Mouse (Mus musculus) mesoderm, embryonic 11.5 days (tissue): ENCODE data around the gene Fam171b.

ENCODE experiments used
- DNase-seq: peaks from one replicate; pipeline ENCODE4 v3.0.0-alpha.2; 2012; ENCODE audit warnings: low read depth, low spot score

The Fam171b gene

DNA sequence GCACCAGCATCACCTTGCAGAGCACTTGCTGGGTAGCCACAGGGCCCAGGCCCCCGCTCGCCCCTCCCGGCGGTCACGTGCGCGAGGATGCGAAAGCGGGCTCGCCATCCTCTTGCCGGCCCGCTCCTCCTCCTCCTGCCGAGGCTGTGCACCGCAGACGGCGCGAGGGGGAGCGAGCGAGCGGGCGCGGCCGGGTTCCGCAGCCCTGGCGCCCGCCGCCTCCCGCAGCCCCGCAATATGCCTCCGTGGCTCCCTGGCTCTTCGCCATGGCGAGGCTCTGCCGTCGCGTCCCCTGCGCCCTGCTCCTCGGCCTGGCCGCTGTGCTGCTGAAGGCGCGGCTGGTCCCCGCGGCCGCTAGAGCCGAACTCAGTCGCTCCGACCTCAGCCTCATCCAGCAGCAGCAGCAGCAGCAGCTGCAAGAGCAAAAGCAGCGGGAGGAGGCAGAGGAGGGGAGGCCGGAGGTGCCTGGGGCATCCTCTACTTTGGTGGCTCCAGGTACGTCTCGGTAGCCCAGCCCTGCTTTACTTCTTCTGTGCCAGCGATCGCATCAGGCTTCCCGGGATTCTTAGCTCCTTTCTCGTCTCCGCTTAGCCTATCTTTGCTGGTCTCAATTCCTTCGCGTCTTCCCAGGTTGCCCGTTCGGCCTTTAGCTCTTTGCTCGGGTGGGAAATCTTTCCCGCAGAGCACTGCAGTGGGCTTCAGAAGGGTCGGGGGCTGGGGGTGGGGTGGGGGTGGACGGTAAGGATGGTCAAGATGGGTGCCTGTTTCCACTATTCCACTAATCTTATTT lies at the start of gene Fam171b:
Fam171b (plus strand) TSS at position 154 of the 790 bp plus-strand sequence.
- peak; percentile 81 for DNase-seq

DNA sequence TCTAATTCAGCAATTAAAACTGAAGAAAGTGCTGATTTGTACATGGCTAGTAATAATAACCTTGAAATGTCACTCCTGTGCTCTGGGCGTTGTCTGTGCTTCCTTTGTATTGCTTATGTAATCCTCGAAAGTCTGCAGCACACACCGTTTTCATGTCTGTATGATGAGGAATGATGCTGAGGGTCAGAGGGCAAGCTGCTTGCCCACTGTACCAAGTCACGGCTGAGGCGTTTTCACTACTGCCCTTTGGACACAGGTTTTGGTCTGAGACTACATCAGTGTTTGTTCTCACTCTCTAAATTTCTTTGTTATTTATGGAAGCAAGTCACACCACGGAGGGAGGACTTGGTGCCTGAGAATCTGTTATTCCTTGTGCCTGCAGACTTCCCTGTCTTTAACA lies 46.4 kb upstream of the Fam171b start:
- DNase-seq: no peak

DNA sequence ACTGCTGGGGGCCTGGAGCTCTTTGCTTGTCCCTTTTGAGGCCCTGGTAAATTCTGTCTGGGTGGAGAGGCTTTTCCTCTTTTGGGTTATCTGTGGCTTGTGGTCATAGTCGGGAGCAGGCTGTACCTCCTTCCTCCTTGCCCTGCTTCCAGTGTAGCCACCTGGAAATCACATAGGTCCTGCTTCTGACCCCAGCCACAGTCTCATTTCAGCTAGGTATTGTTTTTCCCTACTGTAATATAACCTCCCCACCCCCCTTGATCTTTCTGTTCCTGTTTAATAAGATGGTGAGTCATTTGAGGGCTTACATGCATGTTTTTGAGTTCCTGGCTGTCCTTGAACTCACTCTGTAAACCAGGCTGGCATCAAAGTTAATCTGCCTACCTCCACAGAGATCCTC lies 45.6 kb upstream of the Fam171b start:
- no peak for DNase-seq

DNA sequence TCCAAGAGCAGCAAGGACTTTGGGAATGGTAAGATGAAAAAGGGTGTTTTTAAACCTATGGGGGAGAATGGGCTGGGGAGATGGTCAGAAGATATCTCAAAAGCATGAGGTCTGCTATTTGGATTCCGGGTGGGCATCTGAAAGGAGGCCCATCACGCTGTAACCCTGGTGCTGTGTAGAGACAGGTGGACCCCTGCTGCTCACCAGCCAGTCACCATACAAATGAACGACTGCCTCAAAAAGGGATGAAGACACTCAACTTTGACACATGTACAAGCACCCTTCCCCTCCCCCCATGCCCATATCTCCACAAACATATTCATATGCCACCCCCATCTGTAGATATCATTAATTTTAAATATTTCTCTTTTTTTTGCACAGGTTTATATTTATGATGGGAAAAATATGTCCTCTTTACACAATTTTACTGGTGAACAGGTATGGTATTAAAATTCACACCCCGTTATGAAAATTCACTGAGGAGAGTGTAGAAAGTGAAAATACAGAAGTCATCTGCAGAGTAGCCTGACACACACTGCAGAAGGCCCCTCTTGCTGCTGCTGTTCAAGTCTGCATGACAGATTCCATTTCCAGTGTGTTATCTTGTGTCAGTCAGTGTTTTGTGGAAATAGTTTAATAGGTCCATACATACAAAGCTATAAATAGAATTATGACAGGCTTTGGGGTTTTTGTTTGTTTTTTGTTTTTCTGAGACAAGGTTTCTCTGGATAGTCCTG lies 44.0 kb upstream of the Fam171b start:
- no peak for DNase-seq

DNA sequence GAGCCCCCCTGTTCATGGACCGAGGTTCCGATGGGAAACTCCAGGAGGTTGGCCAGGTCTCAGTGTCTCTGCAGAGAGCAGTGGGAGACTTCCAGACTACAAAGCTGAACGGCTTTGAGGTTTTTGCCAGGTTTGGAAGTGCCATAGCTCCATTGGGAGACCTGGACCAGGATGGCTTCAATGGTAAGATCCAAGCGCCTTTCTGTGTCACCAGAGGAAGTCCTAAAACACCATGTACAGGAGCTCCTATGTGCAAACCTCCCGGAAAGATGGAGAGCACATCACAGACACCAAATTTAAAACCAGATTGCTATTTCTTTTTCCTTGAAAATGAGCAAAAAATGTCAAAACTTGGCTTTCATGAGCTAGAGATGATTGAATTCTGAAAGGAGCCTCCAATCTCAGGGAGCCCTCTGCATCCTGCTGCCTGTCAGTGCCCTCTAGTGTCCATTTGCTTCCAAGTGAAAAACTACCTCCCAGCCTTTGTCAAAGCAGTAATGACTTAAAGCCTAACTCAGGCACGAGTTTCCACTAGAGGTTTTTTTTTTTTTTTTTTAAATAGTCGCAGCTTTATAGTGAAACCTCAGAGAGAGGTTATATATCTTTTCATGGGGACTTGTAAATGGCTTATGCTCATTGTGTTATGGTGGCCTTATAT lies 41.2 kb upstream of the Fam171b start:
- DNase-seq: peak; percentile 63

DNA sequence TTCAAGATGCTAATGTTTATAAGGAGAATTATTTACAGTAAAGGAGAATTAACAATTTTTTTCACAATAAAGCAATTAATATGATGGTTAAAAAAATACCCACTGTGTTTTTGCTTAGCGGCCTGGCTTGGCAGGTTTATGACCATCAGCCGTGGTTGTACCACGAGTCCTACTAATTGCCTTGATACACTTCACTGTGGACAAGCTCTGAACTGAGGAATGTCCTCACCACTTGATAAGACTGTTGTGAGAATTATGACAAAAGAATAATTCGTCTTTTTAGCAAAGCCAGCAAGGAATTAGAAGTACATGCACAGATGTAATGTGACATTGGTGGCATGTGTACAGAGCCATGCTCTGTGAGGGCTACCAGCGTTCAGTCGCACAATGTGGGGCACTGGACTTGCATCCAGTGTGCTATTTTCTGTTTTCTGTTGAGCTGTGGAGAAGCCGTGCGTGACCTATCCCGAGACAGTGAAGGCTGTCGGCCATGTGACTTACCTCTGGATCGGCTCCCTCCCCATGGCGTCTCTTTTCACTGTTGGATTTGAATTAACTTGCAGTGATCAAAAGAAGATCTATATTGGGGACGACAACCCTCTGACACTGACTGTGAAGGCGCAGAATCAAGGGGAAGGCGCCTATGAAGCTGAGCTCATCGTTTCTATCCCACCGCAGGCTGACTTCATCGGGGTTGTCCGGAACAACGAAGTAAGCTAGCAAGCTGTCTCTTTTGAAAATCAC lies 20.9 kb upstream of the Fam171b start:
- no peak for DNase-seq

DNA sequence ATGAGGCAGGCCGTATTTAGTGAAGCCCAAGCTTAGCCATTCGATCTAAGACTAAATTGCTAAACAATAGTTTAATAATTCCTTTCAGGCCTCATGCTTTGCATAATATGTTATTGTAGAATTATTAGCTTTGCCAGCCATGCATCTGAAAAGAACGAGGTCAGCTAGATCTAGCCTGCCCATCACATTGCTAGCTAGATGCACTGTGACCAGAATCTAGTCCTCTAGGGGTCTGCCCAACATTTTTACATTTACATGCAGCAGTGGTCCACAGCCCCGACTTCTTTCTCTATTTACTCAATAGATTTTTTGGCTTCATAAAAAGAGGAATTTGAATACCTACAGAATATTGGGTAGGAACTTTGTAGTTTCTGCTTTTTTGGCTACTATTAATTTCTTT lies 20.3 kb upstream of the Fam171b start:
- no peak for DNase-seq

DNA sequence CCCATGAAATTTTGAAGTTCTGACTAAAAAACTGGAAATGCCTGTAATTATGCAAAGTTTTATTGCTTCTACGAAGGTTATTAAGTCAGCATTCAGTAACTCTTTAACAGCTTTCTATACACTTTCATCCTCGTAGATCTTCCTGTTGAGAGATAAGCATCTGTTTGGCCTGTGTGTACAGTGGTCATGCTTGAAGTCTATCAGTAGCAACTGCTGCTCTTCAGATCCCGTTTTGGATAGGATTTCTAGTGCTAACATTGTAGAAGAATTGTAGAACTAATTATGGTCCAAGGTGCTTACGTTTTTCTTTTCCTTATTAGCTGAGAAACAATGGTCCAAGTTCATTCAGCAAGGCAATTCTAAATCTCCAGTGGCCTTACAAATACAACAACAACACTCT lies 16.7 kb upstream of the Fam171b start:
- no peak for DNase-seq

DNA sequence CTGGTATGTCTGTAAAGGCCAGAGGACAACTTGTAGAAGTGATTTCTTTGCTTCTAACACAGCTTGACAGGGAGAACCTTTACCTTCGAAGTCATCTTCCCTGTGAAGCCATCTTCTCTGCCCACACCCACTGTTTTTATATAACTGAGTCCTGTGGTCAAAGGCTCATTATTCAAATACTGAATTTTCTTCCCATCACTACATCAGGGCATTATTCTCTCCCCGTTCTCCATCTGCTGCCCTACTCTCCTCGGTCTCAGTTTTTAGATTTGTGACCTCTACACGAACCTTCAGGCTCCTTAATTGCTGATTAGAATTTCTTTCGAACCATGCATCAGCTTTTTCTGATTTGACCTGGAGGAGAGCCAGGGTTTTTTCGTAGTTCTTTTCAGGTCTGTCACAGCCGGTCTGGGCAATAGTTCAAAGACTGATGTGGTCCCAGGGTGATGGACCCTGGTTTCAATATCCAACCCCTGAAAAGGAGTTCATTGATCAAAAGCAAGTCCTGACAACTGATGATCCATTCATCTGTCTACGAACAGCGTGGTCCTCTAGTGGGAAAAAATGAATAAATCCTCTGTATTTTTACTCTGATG lies 14.4 kb upstream of the Fam171b start:
- DNase-seq: no peak

DNA sequence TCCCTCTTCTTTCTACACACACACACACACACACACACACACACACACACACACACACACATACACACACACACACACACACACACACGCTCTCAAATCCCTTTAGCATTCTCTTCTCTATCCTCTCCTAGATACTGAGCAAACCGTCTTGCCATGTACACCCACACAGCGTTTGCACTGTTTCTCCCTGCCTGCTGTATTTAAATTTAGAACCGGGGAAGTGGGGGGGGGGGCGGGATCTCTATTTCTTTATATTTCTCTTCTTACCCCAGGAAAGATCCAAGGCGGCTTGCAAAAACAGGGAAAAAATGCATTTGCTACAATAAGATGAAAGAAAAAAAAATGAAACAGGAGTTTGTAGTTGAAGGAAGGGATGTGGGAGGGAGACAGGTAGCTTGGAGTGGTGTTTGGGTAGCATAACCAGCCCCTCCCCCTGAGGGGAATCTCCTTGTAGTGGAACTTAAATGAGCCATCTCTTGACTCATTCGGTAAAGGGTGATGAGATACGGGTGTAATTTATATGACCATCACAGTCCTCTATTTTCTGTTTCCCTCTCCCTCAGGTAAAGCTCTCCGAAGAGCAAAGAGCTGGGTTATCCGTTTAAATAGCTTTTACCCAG lies 947 bp downstream of the Fam171b start:
- DNase-seq: no peak

DNA sequence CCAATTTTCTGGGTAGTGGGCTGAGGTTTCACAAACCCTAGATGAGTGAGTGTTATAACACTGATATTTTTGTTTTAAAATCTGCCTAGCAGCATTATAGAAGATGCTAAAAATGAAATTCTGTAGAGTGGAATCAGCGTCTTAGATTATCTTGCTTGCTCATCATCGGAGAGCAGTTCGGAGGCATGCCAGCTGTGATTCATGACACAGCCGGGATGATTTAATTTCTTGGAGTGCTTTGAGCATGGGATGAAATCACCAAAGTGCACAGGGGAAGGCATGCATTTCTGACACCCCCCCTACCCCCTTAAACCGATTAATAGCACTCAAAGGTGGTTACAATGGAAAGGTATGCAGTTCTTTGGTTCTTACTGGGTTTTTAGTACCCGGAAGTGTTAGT lies 1.6 kb downstream of the Fam171b start:
- no peak for DNase-seq

DNA sequence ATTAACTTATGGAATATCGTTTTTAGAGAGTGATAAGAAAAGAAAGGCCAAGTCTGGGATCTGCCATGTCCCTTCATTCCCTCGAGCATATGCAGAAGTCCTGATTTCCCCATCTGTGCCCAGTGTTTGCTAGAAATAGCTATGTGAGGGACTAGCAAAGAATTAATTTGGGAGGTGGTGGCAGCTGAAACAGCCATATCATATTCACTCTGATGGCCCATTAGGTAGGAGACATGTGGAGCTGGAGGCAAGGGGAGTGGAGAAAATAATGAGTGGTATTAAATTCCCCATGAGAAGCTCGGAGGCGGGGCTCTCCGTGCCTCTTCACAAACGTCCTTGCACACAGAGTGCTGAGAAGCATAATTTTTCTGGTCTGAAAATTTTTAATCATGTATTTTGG lies 3.7 kb downstream of the Fam171b start:
- DNase-seq: no peak

DNA sequence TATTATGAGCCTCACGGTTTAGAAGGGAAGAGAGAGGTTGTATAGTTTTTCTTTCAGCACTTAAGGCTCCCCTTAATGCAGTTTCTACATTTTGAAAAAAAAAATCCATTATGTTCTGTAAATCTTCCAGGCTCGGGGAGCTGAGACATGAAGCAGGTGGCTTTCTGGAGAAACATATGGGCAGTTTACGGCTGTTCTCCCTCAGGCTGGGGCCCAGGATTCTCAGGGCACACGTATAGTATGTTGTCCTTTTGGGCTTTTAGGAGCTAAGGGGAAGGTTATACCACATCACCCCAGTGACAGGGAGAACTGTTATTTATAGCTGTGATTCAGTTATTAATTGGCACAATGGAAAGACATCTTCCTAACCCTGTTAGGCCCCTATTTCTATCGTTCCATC lies 12.7 kb downstream of the Fam171b start:
- DNase-seq: peak; percentile 29

DNA sequence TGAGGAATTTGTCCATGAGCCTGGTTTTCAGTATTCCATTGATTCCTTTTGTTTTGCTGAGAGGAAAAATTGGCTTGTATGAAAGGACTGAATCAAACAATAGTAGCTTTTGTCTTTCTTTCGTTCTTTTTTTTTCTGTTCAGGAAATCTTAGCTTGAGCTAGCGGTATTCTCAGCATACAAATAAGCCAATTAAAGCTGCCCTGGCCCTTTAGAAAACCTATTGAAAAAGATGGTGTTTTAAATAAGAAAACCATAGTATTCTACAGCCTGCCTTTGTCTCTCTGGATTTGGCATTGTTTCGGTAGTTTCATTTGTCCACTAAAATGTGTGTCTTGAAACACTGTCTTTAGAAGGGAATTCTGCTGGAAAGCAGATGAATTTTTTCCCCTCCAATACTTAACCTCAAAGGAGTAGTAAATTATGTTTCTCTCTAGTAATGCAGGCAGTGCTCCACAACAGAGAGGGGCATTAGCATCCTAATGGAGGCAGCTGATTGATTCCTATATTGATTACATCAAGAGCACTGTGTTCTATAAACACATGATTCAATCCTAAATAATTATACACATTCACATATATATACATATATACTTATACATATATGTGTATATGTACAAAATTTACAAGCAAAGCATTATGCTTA lies 16.6 kb downstream of the Fam171b start:
- peak; percentile 39 for DNase-seq

DNA sequence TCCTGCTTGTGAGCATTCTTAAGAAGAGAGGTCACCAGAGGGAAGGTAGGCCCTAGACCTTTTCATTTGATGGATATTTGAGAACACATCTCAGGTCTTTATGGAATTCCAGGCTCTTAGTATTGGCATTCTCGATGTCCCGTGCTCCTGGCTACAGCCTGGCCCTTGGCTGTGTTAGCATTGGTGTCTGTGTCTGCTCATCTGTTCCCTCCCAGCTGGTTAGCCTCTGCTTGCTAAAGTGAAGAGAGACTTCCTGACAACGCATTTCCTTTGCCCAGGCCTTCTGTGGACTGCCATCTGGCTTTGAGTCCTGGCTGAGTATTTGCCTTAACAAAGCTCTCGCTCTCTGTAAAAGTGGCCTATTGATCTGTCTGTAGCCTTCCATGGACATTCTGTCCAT lies 20.5 kb downstream of the Fam171b start:
- DNase-seq: no peak

DNA sequence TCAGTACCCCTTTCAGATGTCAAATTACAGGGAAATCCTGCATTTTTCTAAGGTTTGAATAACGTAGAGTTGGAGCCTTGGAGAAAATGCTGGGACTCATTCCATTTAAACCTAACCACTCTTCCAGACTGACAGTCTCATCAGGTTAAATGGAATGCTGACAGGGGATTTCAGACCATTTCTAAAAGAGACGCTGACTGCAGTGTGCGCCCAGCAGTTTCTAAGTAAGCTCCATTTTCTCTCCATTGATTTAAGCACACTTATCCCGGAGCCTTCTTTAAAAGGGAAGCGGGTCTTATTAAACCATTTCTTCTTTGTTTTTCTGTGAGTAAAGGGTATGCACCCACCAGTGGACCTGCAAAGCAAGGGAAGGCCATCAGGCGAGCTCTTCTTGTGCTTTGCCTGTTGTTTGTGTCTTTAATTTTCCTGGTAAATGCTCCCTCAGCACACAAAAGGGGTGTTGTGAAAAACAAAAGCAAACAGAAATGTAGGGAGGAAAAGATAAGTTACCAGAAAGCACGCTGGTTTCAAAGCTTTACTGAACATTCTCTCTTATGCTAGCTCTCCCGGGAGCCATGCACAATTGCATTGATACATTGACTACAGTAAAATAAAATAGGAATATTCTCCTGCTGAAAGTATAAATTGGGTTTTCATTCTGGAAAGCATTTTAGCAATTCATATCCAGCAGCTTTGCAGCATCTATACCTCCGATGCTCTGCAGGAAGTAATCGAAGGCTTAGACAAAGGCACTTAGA lies 23.1 kb downstream of the Fam171b start:
- DNase-seq: no peak

DNA sequence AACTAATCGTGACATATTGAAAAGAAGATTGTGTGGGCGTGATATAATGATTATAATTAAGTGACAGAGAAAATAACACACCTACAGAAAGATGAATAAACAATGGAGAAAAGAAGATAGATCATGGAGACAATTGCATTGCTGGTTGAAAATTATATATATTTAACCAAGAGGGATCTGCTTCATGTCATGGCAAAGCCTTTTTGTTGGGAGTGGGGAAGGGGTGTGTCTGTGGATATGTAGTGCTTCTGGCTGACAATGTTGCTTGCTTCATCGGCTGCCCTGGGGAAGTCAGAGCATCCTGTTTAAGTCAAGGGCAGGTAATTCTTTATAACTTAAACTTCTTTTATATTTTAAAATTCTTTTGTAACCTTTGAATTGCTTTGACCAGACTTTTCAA lies 36.1 kb downstream of the Fam171b start:
- DNase-seq: no peak

DNA sequence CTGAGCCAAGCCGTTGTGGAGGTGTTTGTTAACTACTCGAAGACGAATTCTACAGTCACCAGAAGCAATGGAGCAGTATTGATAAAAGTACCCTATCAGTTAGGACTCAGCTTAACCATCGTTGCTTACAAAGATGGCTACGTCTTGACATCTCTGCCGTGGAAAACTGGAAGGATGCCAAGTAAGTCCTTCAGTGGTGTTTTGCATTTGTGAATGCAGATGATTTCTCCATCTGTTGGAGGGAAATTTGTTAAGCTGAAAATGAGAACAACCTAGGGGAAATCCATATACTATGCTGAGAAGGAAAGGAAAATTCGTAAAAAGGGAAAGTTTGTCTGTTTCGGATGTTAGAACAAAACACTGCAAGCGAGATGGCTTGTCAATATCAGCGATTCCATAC lies 41.0 kb downstream of the Fam171b start:
- DNase-seq: no peak

DNA sequence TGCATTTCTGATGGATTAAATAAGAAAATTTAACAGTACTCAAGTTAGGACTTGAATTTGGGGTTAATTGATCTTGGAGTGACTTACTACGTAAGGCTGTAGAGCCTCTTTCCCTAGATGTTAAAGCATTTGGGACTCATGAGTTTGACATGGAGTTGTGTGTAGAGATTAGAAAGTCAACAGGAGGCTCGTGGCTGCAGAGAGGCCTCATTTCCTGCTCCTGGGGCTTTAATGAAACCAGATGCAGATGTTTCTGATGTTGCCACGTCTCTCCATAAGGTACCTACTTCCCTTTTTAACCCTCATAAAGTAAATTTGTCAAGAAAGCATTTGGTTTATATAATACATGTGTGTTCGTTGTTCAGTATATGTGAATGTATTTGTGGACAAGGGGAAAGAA lies 43.8 kb downstream of the Fam171b start:
- no peak for DNase-seq

DNA sequence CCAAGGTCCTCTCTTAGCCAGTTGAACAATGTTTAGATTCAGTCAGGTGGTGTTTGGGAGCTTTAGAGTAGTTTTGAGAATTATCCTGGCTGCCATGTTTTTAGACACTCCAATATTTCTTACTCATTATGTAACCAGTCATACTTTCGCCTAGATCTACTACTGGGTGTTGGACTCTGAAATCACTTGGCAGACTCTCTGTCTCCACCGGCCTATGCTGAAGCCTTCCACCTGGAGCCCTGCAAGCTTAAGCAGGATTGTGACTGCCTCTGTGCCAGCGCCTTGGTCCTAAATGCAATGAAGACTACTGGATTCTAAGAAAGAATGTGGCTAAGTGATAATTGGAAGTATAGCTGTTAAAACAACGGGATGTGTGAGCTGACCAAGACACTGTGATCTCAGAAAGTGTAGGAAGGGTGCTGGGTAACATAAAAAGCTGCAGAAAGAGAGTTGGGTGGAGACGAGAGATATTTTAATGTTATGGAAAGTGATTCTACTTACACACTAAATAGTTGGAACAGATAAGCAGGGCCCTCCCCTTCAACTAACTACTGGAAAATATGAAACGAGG lies 71.5 kb downstream of the Fam171b start:
- no peak for DNase-seq
